Comparison of ENCODE assay signal across 8 mouse cellular contexts in genomic region chr8:106169934-106170480, GRCm38 (mm10). TPM values are rescaled to one million over a fixed set of nuclear protein-coding genes. Genes with fewer than 3 reads are reported as not detected.
DNase-seq lines count a peak whose midpoint lies in the region; ATAC-seq and TF ChIP-seq lines count a peak whose summit lies in the region.

No protein-coding gene starts in this region.

- H3K27me3 ChIP-seq in heart, embryonic 13.5 days (replicated peaks): no peaks in the 10 kb centered on the region
- H3K27me3 ChIP-seq in ES-Bruce4 (ENCODE audit: control insufficient read depth, insufficient read depth, low read length, poor library complexity, severe bottlenecking): 0 out of 2 replicates have a peak, but pooled peaks cover 2% of the 10 kb centered on the region
- no peaks in the 10 kb centered on the region for H3K27me3 ChIP-seq in hindbrain, embryonic 12.5 days
- no peaks in the 10 kb centered on the region for H3K27me3 ChIP-seq in midbrain, embryonic 14.5 days (ENCODE audit: control insufficient read depth, insufficient read depth, low read length)

- H3K36me3 ChIP-seq in heart, embryonic 13.5 days: no peaks in the 10 kb centered on the region
- no peaks in the 10 kb centered on the region for H3K36me3 ChIP-seq in ES-Bruce4 (ENCODE audit: control insufficient read depth, insufficient read depth, low read length, poor library complexity, severe bottlenecking)
- no peaks in the 10 kb centered on the region for H3K36me3 ChIP-seq in hindbrain, embryonic 12.5 days
- H3K36me3 ChIP-seq in midbrain, embryonic 14.5 days (ENCODE audit: control insufficient read depth, insufficient read depth, low read length): no peaks in the 10 kb centered on the region

- no peak for DNase-seq in heart, adult 11 months
- DNase-seq in midbrain, embryonic 14.5 days: no peak
- DNase-seq in right cerebral cortex, postnatal 14 days: no peak
- no peak for DNase-seq in gastrocnemius, adult 8-10 months (ENCODE audit: low spot score in 2 of 2)
- DNase-seq in spleen, postnatal 10 days (ENCODE audit: low spot score in 2 of 2): no peak

- no peak for TF ChIP-seq EP300 in ES-Bruce4 (IDR thresholded peaks at IDR 0.05; ENCODE audit: insufficient read depth, low read depth, low read length)

- peak overlapping the region; percentile 95 for H3K4me2 ChIP-seq in heart, embryonic 13.5 days
- H3K4me2 ChIP-seq in hindbrain, embryonic 12.5 days (replicated peaks): peak overlapping the region; percentile 88
- peak overlapping the region; percentile 92 for H3K4me2 ChIP-seq in midbrain, embryonic 14.5 days (ENCODE audit: low read length)

- peak overlapping the region; percentile 91 for H3K9ac ChIP-seq in heart, embryonic 13.5 days
- peak overlapping the region; percentile 84 for H3K9ac ChIP-seq in ES-Bruce4 (ENCODE audit: low read depth, poor library complexity, severe bottlenecking)
- peak overlapping the region; percentile 83 for H3K9ac ChIP-seq in hindbrain, embryonic 12.5 days
- H3K9ac ChIP-seq in midbrain, embryonic 14.5 days (replicated peaks; ENCODE audit: low read length): peak overlapping the region; percentile 93

- TF ChIP-seq POLR2A in ES-Bruce4 (IDR thresholded peaks at IDR 0.05; ENCODE audit: insufficient read depth, low read length): no peak

- ATAC-seq in heart, embryonic 13.5 days (ENCODE audit: extremely low read depth, insufficient number of reproducible peaks, low FRiP score, low TSS enrichment): no peak
- ATAC-seq in hindbrain, embryonic 12.5 days (ENCODE audit: low FRiP score): no peak
- no peak for ATAC-seq in midbrain, embryonic 14.5 days (ENCODE audit: low FRiP score, low TSS enrichment)

- H3K27ac ChIP-seq in heart, embryonic 13.5 days (replicated peaks): peak overlapping the region; percentile 90; the same call in 1 of the 2 replicates
- no peak overlapping the region for H3K27ac ChIP-seq in ES-Bruce4 (ENCODE audit: insufficient read depth, low read length)
- H3K27ac ChIP-seq in hindbrain, embryonic 12.5 days: no peak overlapping the region
- H3K27ac ChIP-seq in midbrain, embryonic 14.5 days (replicated peaks; ENCODE audit: low read depth, low read length): 0 out of 2 replicates have a peak overlapping the region, but pooled peaks have one; percentile 95

- no peak for TF ChIP-seq CTCF in ES-Bruce4 (IDR thresholded peaks at IDR 0.05; ENCODE audit: low read depth, low read length)

- peak overlapping the region; percentile 83 for H3K4me3 ChIP-seq in heart, embryonic 13.5 days
- 0 out of 2 replicates have a peak overlapping the region, but pooled peaks have one; percentile 20 for H3K4me3 ChIP-seq in ES-Bruce4 (ENCODE audit: low read depth, low read length)
- H3K4me3 ChIP-seq in hindbrain, embryonic 12.5 days: peak overlapping the region; percentile 84
- H3K4me3 ChIP-seq in midbrain, embryonic 14.5 days (replicated peaks; ENCODE audit: low read depth, low read length): peak overlapping the region; percentile 77

- 34% methylated on average over 6 of the region's 6 CpGs for WGBS in heart, embryonic 13.5 days
- 42% methylated on average over 6 of the region's 6 CpGs for WGBS in hindbrain, embryonic 12.5 days
- 37% methylated on average over 6 of the region's 6 CpGs for WGBS in midbrain, embryonic 14.5 days

- peaks cover 26% of the 10 kb centered on the region for H3K4me1 ChIP-seq in heart, embryonic 13.5 days
- H3K4me1 ChIP-seq in ES-Bruce4 (ENCODE audit: control insufficient read depth, insufficient read depth, low read length): peaks cover 2% of the 10 kb centered on the region
- H3K4me1 ChIP-seq in hindbrain, embryonic 12.5 days: peaks cover 14% of the 10 kb centered on the region
- H3K4me1 ChIP-seq in midbrain, embryonic 14.5 days (ENCODE audit: control insufficient read depth, insufficient read depth, low read length): peaks cover 8% of the 10 kb centered on the region

- no peaks in the 10 kb centered on the region for H3K9me3 ChIP-seq in heart, embryonic 13.5 days
- H3K9me3 ChIP-seq in ES-Bruce4 (replicated peaks; ENCODE audit: control insufficient read depth, insufficient read depth, low read length, poor library complexity, severe bottlenecking): no peaks in the 10 kb centered on the region
- no peaks in the 10 kb centered on the region for H3K9me3 ChIP-seq in hindbrain, embryonic 12.5 days (replicated peaks)
- no peaks in the 10 kb centered on the region for H3K9me3 ChIP-seq in midbrain, embryonic 14.5 days (ENCODE audit: control insufficient read depth, low read length)

RNA-seq across cellular contexts. Expression of gene Slc7a6, which starts 1.4 kb away (rescaled TPM):
- 31.9 and 37.6 TPM in 2 replicates for polyA plus RNA-seq in heart, embryonic 13.5 days (2015; fragmentation: Nextera tagmentation; extraction: Ambion mirVana)
- 75.7 and 82.1 TPM in 2 replicates for polyA plus RNA-seq in ES-Bruce4 (2011; ENCODE audit: insufficient read depth, insufficient read length, low read depth, missing spikeins)
- 55.8 and 60.8 TPM in 2 replicates for polyA plus RNA-seq in hindbrain, embryonic 12.5 days (2016; fragmentation: Nextera tagmentation; extraction: Ambion mirVana)
- 76.1 and 77.8 TPM in 2 replicates for polyA plus RNA-seq in midbrain, embryonic 14.5 days (2014; fragmentation: Nextera tagmentation; extraction: Ambion mirVana)
- total RNA-seq in gastrocnemius, adult 8-10 months (2022): 10 to 100 TPM in 2 of 4 experiments, 1 to 10 TPM in 2; 7.2 to 11.4 (median 9.3) TPM

RNA-seq across cellular contexts. Expression of gene Pla2g15, which starts 19.8 kb away (rescaled TPM):
- 8.4 and 9.5 TPM in 2 replicates for polyA plus RNA-seq in heart, embryonic 13.5 days (2015; fragmentation: Nextera tagmentation; extraction: Ambion mirVana)
- polyA plus RNA-seq in ES-Bruce4 (2011; ENCODE audit: insufficient read depth, insufficient read length, low read depth, missing spikeins): 18.0 and 19.6 TPM in 2 replicates
- polyA plus RNA-seq in hindbrain, embryonic 12.5 days (2016; fragmentation: Nextera tagmentation; extraction: Ambion mirVana): 18.2 and 20.1 TPM in 2 replicates
- 6.5 and 16.0 TPM in 2 replicates for polyA plus RNA-seq in midbrain, embryonic 14.5 days (2014; fragmentation: Nextera tagmentation; extraction: Ambion mirVana)
- total RNA-seq in gastrocnemius, adult 8-10 months (2022): 1 to 10 TPM; 3.3 to 5.6 (median 4.0) TPM

RNA-seq across cellular contexts. Expression of gene Esrp2, which starts 33.2 kb away (rescaled TPM):
- 1.7 and 2.4 TPM in 2 replicates for polyA plus RNA-seq in heart, embryonic 13.5 days (2015; fragmentation: Nextera tagmentation; extraction: Ambion mirVana)
- 10.8 and 13.2 TPM in 2 replicates for polyA plus RNA-seq in ES-Bruce4 (2011; ENCODE audit: insufficient read depth, insufficient read length, low read depth, missing spikeins)
- 2.6 and 2.9 TPM in 2 replicates for polyA plus RNA-seq in hindbrain, embryonic 12.5 days (2016; fragmentation: Nextera tagmentation; extraction: Ambion mirVana)
- polyA plus RNA-seq in midbrain, embryonic 14.5 days (2014; fragmentation: Nextera tagmentation; extraction: Ambion mirVana): 0.25 TPM in 1 of 2 replicates, not detected in the other
- total RNA-seq in gastrocnemius, adult 8-10 months (2022): not detected

RNA-seq across cellular contexts. Expression of gene Slc7a6os, which starts 40.7 kb away (rescaled TPM):
- 20.2 and 22.7 TPM in 2 replicates for polyA plus RNA-seq in heart, embryonic 13.5 days (2015; fragmentation: Nextera tagmentation; extraction: Ambion mirVana)
- 45.1 and 50.3 TPM in 2 replicates for polyA plus RNA-seq in ES-Bruce4 (2011; ENCODE audit: insufficient read depth, insufficient read length, low read depth, missing spikeins)
- polyA plus RNA-seq in hindbrain, embryonic 12.5 days (2016; fragmentation: Nextera tagmentation; extraction: Ambion mirVana): 37.2 and 38.5 TPM in 2 replicates
- polyA plus RNA-seq in midbrain, embryonic 14.5 days (2014; fragmentation: Nextera tagmentation; extraction: Ambion mirVana): 32.3 and 32.9 TPM in 2 replicates
- 1 to 10 TPM; 7.1 to 9.8 (median 8.1) TPM for total RNA-seq in gastrocnemius, adult 8-10 months (2022)

RNA-seq across cellular contexts. Expression of gene Prmt7, which starts 40.7 kb away (rescaled TPM):
- polyA plus RNA-seq in heart, embryonic 13.5 days (2015; fragmentation: Nextera tagmentation; extraction: Ambion mirVana): 35.7 and 36.6 TPM in 2 replicates
- 88.7 and 107 TPM in 2 replicates for polyA plus RNA-seq in ES-Bruce4 (2011; ENCODE audit: insufficient read depth, insufficient read length, low read depth, missing spikeins)
- polyA plus RNA-seq in hindbrain, embryonic 12.5 days (2016; fragmentation: Nextera tagmentation; extraction: Ambion mirVana): 50.9 and 53.0 TPM in 2 replicates
- polyA plus RNA-seq in midbrain, embryonic 14.5 days (2014; fragmentation: Nextera tagmentation; extraction: Ambion mirVana): 52.1 and 56.5 TPM in 2 replicates
- 10 to 100 TPM; 31.1 to 36.8 (median 34.2) TPM for total RNA-seq in gastrocnemius, adult 8-10 months (2022)

Comparison
In these comparisons a context has a peak if more than half of its experiments do, and no peak if none do; other contexts are left out.
1. H3K27ac ChIP-seq: peak in heart, embryonic 13.5 days (single experiment) and midbrain, embryonic 14.5 days (single experiment); none in ES-Bruce4 (single experiment) and hindbrain, embryonic 12.5 days (single experiment).
2. H3K4me3 ChIP-seq: peak in every context shown above with its lines; median percentile 84 in hindbrain, embryonic 12.5 days; 83 in heart, embryonic 13.5 days; 77 in midbrain, embryonic 14.5 days; 20 in ES-Bruce4.
3. Peak in every context shown above with its lines, with median percentiles within 50 percentile points of each other: H3K4me2 ChIP-seq and H3K9ac ChIP-seq.